In genomic region chr6:34921941-34922340, GRCm38 (mm10) we compare ENCODE assay signal across 8 mouse cellular contexts. TPM values are rescaled to one million over a fixed set of nuclear protein-coding genes. Genes with fewer than 3 reads are reported as not detected.
DNase-seq lines count a peak whose midpoint lies in the region; ATAC-seq and TF ChIP-seq lines count a peak whose summit lies in the region.
"Had no signal": no experiment of that assay in that cellular context is flagged by ENCODE, and none has a peak within 500 bp of the region (broad histone marks: within the 10 kb centered on the region; RNA-seq: fewer than 3 reads in every experiment).

No protein-coding gene starts in this region.

- TF ChIP-seq CTCF in lung, embryonic 14.5 days (IDR thresholded peaks at IDR 0.05; ENCODE audit: low read depth): peak; percentile 85

- H3K4me2 ChIP-seq in midbrain, embryonic 12.5 days (replicated peaks): no peak overlapping the region
- H3K4me2 ChIP-seq in midbrain, embryonic 15.5 days: no peak overlapping the region
- H3K4me2 ChIP-seq in lung, embryonic 14.5 days: no peak overlapping the region
- H3K4me2 ChIP-seq in stomach, embryonic 15.5 days: no peak overlapping the region

- H3K4me1 ChIP-seq in midbrain, embryonic 12.5 days: no peaks in the 10 kb centered on the region
- H3K4me1 ChIP-seq in midbrain, embryonic 15.5 days: no peaks in the 10 kb centered on the region
- no peaks in the 10 kb centered on the region; the same call in 1 of the 2 replicates for H3K4me1 ChIP-seq in lung, embryonic 14.5 days (ENCODE audit: insufficient read depth)
- no peaks in the 10 kb centered on the region for H3K4me1 ChIP-seq in stomach, embryonic 15.5 days

- peak; percentile 57 for DNase-seq in NIH3T3 (ENCODE audit: low read depth)
- DNase-seq in embryo, embryonic 10.5 days (ENCODE audit: low spot score): peak; percentile 66
- DNase-seq in heart, postnatal 4 days: peak; percentile 79
- DNase-seq in lung, embryonic 14.5 days: peak; percentile 65

- no peaks in the 10 kb centered on the region for H3K9me3 ChIP-seq in midbrain, embryonic 12.5 days
- H3K9me3 ChIP-seq in midbrain, embryonic 15.5 days: no peaks in the 10 kb centered on the region
- H3K9me3 ChIP-seq in lung, embryonic 14.5 days (ENCODE audit: low read depth, low read length): no peaks in the 10 kb centered on the region
- no peaks in the 10 kb centered on the region for H3K9me3 ChIP-seq in stomach, embryonic 15.5 days

- no peaks in the 10 kb centered on the region for H3K36me3 ChIP-seq in midbrain, embryonic 12.5 days
- no peaks in the 10 kb centered on the region for H3K36me3 ChIP-seq in midbrain, embryonic 15.5 days (replicated peaks)
- no peaks in the 10 kb centered on the region for H3K36me3 ChIP-seq in lung, embryonic 14.5 days (ENCODE audit: insufficient read depth)
- H3K36me3 ChIP-seq in stomach, embryonic 15.5 days: no peaks in the 10 kb centered on the region

- no peaks in the 10 kb centered on the region for H3K27me3 ChIP-seq in midbrain, embryonic 12.5 days
- no peaks in the 10 kb centered on the region for H3K27me3 ChIP-seq in midbrain, embryonic 15.5 days (replicated peaks)
- H3K27me3 ChIP-seq in lung, embryonic 14.5 days (ENCODE audit: insufficient read depth, low read length): no peaks in the 10 kb centered on the region
- no peaks in the 10 kb centered on the region for H3K27me3 ChIP-seq in stomach, embryonic 15.5 days (replicated peaks)

- no peak overlapping the region for H3K4me3 ChIP-seq in midbrain, embryonic 12.5 days
- no peak overlapping the region for H3K4me3 ChIP-seq in midbrain, embryonic 15.5 days
- no peak overlapping the region for H3K4me3 ChIP-seq in lung, embryonic 14.5 days (ENCODE audit: low read depth, low read length)
- no peak overlapping the region for H3K4me3 ChIP-seq in stomach, embryonic 15.5 days (replicated peaks)

- 46% methylated on average over 13 of the region's 14 CpGs for WGBS in midbrain, embryonic 12.5 days
- WGBS in midbrain, embryonic 15.5 days: 55% methylated on average over 14 of the region's 14 CpGs
- WGBS in lung, embryonic 14.5 days: 55% methylated on average over 14 of the region's 14 CpGs
- WGBS in stomach, embryonic 15.5 days: 57% methylated on average over 14 of the region's 14 CpGs

- no peak overlapping the region for H3K9ac ChIP-seq in midbrain, embryonic 12.5 days (replicated peaks)
- H3K9ac ChIP-seq in midbrain, embryonic 15.5 days: no peak overlapping the region
- H3K9ac ChIP-seq in lung, embryonic 14.5 days: no peak overlapping the region
- no peak overlapping the region for H3K9ac ChIP-seq in stomach, embryonic 15.5 days

- H3K27ac ChIP-seq in midbrain, embryonic 12.5 days (replicated peaks): no peak overlapping the region
- H3K27ac ChIP-seq in midbrain, embryonic 15.5 days: no peak overlapping the region
- H3K27ac ChIP-seq in lung, embryonic 14.5 days (ENCODE audit: low read depth): no peak overlapping the region
- no peak overlapping the region for H3K27ac ChIP-seq in stomach, embryonic 15.5 days

- ATAC-seq in midbrain, embryonic 12.5 days (ENCODE audit: low FRiP score, low read depth): 0 out of 2 replicates have a peak, but pooled peaks have one; percentile 54
- no peak for ATAC-seq in midbrain, embryonic 15.5 days (replicated peaks)
- ATAC-seq in lung, embryonic 14.5 days (ENCODE audit: insufficient read depth): 0 out of 2 replicates have a peak, but pooled peaks have one; percentile 49
- ATAC-seq in stomach, embryonic 15.5 days (ENCODE audit: insufficient read depth, low FRiP score, low read depth): 0 out of 2 replicates have a peak, but pooled peaks have one; percentile 58

RNA-seq across cellular contexts. Expression of gene Stra8, which starts 2.0 kb away (rescaled TPM):
- not detected in 2 replicates for polyA plus RNA-seq in midbrain, embryonic 12.5 days (2016; fragmentation: Nextera tagmentation; extraction: Ambion mirVana)
- not detected in 2 replicates for polyA plus RNA-seq in midbrain, embryonic 15.5 days (2015; fragmentation: Nextera tagmentation; extraction: Ambion mirVana)
- not detected for total RNA-seq in heart, postnatal 4 days (2021)
- not detected in 2 replicates for polyA plus RNA-seq in lung, embryonic 14.5 days (2014; fragmentation: Nextera tagmentation; extraction: Ambion mirVana)
- not detected in 2 replicates for polyA plus RNA-seq in stomach, embryonic 15.5 days (2015; fragmentation: Nextera tagmentation; extraction: Ambion mirVana)
- polyA plus RNA-seq: intestine, embryonic 14.5 days had no signal

RNA-seq across cellular contexts. Expression of gene Wdr91, which starts 11.3 kb away (rescaled TPM):
- polyA plus RNA-seq in midbrain, embryonic 12.5 days (2016; fragmentation: Nextera tagmentation; extraction: Ambion mirVana): 12.1 and 12.7 TPM in 2 replicates
- 15.5 and 16.1 TPM in 2 replicates for polyA plus RNA-seq in midbrain, embryonic 15.5 days (2015; fragmentation: Nextera tagmentation; extraction: Ambion mirVana)
- total RNA-seq in heart, postnatal 4 days (2021): 10 to 100 TPM; 19.1 to 22.7 TPM
- polyA plus RNA-seq in lung, embryonic 14.5 days (2014; fragmentation: Nextera tagmentation; extraction: Ambion mirVana): 14.7 and 16.2 TPM in 2 replicates
- polyA plus RNA-seq in stomach, embryonic 15.5 days (2015; fragmentation: Nextera tagmentation; extraction: Ambion mirVana): 9.0 and 9.1 TPM in 2 replicates

RNA-seq across cellular contexts. Expression of gene Cyren, which starts 44.1 kb away (rescaled TPM):
- polyA plus RNA-seq in midbrain, embryonic 12.5 days (2016; fragmentation: Nextera tagmentation; extraction: Ambion mirVana): 15.3 and 15.6 TPM in 2 replicates
- polyA plus RNA-seq in midbrain, embryonic 15.5 days (2015; fragmentation: Nextera tagmentation; extraction: Ambion mirVana): 10.6 and 11.3 TPM in 2 replicates
- total RNA-seq in heart, postnatal 4 days (2021): 1 to 10 TPM; 5.5 to 6.7 TPM
- polyA plus RNA-seq in lung, embryonic 14.5 days (2014; fragmentation: Nextera tagmentation; extraction: Ambion mirVana): 15.0 and 17.6 TPM in 2 replicates
- 12.5 and 12.6 TPM in 2 replicates for polyA plus RNA-seq in stomach, embryonic 15.5 days (2015; fragmentation: Nextera tagmentation; extraction: Ambion mirVana)

RNA-seq across cellular contexts. Expression of gene Tmem140, which starts 59.0 kb away (rescaled TPM):
- polyA plus RNA-seq in midbrain, embryonic 12.5 days (2016; fragmentation: Nextera tagmentation; extraction: Ambion mirVana): 1.8 and 2.0 TPM in 2 replicates
- 1.5 and 1.9 TPM in 2 replicates for polyA plus RNA-seq in midbrain, embryonic 15.5 days (2015; fragmentation: Nextera tagmentation; extraction: Ambion mirVana)
- total RNA-seq in heart, postnatal 4 days (2021): 10 to 100 TPM in 1 of 2 experiments, 1 to 10 TPM in 1; 4.6 to 10.6 TPM
- polyA plus RNA-seq in lung, embryonic 14.5 days (2014; fragmentation: Nextera tagmentation; extraction: Ambion mirVana): 2.7 TPM in 2 replicates
- polyA plus RNA-seq in stomach, embryonic 15.5 days (2015; fragmentation: Nextera tagmentation; extraction: Ambion mirVana): 1.8 and 2.5 TPM in 2 replicates
